Mouse (Mus musculus): ENCODE measurements around the gene Lag3.

GRCm38 (mm10) chr6:124937493-124937892 is 26.0 kb upstream of the Lag3 start:
- TF ChIP-seq CTCF (IDR thresholded peaks at IDR 0.05; ENCODE audit: low read depth, low read length): no peak
- no peak for TF ChIP-seq GATA1 (IDR thresholded peaks at IDR 0.05; ENCODE audit: borderline replicate concordance, low read length)
- TF ChIP-seq POLR2AphosphoS5 (IDR thresholded peaks at IDR 0.05; ENCODE audit: insufficient replicate concordance, low read depth, low read length): no peak
- TF ChIP-seq TAL1 (conservative IDR thresholded peaks at IDR 0.05; ENCODE audit: low read depth, low read length): no peak
